Mouse (Mus musculus): ENCODE results near the gene Slc25a42. TPM values are rescaled to one million over a fixed set of nuclear protein-coding genes. Genes with fewer than 3 reads are reported as not detected.

Slc25a42 gene
- polyA plus RNA-seq, 1 experiment, result 51.0 TPM

DNA sequence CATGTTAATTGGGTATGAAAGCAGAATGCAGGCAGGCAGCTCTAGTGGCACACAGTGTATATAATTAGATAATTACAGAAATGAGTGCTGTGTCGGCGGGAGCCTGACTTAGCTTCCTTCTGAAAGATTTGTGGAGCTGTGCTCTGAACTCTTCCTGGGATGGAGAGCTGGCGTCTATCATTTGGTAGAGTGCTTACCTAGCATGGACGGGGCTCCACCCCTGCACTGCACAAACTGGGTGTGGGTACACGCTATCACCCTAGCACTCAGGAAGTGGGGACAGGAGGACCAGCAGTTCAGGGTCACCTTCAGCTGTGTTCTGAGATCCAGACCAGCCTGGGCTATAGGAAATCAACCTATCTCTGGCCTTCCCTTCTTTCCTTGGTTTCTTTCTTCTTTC lies 38.8 kb downstream of the Slc25a42 start:
- DNase-seq (ENCODE audit: extremely low spot score in 1 of 2, low spot score in 1 of 2), result no peak

- peak; percentile 93 to 96 for DNase-seq (ENCODE audit: extremely low spot score in 1 of 2, low spot score in 1 of 2)
Observed at GRCm38 (mm10) chr8:70172043-70172681, 39.9 kb downstream of the Slc25a42 start, which contains the start of gene Tmem161a. Gene Tmem161a (plus strand): TSS chr8:70172356.

DNA sequence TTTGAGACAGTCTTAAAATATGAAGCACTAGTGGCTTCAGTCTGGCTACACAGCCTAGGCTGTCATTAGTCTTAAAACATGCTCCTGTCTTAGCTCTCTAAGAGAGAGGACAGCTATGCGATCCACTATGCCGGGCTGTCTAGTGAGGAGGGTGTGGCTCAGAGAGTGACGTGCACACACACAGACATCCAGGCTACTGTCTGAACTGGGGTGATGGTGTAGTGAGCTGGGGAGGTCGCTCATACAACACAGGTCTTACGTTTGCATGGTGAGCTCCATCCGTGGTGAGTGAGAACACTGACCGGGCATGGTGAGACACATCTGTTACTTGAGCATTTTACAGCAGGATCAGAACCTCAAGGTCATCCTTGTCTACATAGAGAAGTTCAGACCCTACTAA lies 40.9 kb downstream of the Slc25a42 start:
- DNase-seq (ENCODE audit: extremely low spot score in 1 of 2, low spot score in 1 of 2), result no peak

GRCm38 (mm10) chr8:70170748-70171147 lies 41.4 kb downstream of the Slc25a42 start:
- no peak for DNase-seq (ENCODE audit: extremely low spot score in 1 of 2, low spot score in 1 of 2)

DNA sequence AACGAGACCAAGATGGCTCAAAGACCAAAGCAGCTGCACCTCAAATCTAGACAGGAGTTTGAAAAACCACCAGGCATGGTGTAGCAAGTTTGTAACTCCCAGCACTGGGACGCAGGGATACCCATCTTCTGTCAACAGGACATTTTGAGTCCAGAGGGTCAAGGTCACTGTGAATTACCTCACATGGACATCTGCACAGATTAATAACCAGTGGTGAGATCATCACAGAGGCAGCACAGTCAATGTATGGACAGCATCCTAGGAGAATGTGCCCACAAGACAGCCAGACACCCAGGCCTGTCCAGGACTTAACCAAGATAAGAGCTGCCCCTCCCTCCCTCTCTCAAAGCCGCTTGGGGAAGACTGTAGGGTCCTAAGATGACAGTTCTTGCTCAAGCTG lies 42.0 kb downstream of the Slc25a42 start:
- no peak for DNase-seq (ENCODE audit: extremely low spot score in 1 of 2, low spot score in 1 of 2)

GRCm38 (mm10) chr8:70166504-70167110 lies 45.5 kb downstream of the Slc25a42 start:
- DNase-seq (ENCODE audit: extremely low spot score in 1 of 2, low spot score in 1 of 2), result peak in 1 of 2 experiments; percentile 62

DNA sequence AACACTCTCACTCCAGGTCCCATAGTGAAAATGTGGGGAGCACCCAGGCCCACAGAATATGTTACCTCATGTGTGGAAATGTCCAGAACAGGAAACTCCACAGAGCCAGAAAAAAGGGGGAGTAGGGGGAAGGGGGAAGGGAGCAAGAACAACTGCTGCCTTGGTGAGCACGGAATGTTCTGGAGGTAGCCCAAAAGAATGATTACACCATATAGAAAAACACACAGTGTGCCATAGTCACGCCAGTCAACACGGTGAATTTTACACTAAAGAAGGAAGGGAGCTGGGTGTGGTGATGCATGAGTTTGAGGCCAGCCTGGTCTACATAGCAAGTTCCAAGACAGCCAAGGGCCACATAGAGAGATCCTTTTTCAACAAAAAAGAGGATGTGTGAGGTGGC lies 48.8 kb downstream of the Slc25a42 start:
- DNase-seq (ENCODE audit: extremely low spot score in 1 of 2, low spot score in 1 of 2), result no peak

DNA sequence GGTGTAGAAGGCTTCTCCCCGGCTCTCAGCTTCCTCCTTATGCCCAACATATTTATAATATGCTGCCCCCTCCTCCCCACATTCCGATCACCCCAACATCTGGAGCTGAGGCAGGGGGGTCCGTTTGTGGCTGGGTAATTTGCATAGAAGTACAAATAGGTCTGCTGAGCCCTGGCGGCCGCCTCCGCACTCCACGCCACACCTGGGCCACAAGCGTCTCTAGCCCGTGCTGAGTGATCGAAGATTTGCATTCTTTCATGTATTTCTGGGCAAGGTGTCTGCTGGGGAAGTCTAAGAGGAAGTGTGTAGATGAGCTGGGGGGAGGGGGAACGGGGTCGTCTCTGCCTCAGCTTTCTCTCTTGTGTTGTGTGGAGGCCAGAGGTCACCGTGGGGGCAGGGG lies 52.1 kb downstream of the Slc25a42 start:
- DNase-seq (ENCODE audit: extremely low spot score in 1 of 2, low spot score in 1 of 2), result no peak

GRCm38 (mm10) chr8:70159211-70159610 lies 52.9 kb downstream of the Slc25a42 start:
- no peak for DNase-seq (ENCODE audit: extremely low spot score in 1 of 2, low spot score in 1 of 2)

- DNase-seq (ENCODE audit: extremely low spot score in 1 of 2, low spot score in 1 of 2), result peak in 1 of 2 experiments; percentile 63
Observed at GRCm38 (mm10) chr8:70158069-70158853, 53.8 kb downstream of the Slc25a42 start.

- no peak for DNase-seq (ENCODE audit: extremely low spot score in 1 of 2, low spot score in 1 of 2)
Observed at GRCm38 (mm10) chr8:70157240-70157800, 54.8 kb downstream of the Slc25a42 start.

DNA sequence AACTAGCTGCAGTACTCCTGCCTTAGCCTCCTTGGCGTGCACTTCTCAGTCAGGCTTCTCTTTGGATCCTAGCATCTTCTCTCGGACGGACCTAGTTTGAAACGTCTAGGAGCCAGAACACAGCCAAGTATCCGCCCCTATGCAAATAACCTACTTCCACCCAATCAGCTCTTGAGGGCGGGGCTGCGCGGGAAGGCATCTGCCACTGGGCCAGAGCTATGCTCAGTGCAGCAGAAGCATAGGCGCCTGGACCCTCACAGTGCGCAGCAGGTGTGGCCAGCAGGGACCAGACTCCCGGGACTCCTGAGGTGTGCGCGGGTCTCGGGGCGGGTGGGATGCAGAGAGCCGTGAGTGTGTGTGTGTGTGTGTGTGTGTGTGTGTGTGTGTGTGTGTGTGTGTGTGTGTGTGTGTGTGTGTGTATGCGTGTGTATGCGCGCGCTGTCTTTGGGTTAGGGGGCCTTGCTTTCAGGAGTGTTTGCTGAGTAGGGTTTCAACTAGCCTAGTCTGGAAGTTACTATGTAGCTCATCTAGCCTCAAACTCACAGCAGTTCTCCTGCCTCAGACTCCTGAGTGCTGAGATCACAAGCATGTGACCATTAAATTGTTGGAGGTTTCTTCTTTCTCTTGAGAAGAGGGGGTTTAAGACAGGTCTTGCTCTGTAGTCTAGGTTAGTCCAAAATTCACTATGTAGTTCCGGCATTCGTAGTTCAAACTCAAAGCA lies 59.4 kb downstream of the Slc25a42 start:
- peak in 1 of 2 experiments; percentile 54 for DNase-seq (ENCODE audit: extremely low spot score in 1 of 2, low spot score in 1 of 2)

DNA sequence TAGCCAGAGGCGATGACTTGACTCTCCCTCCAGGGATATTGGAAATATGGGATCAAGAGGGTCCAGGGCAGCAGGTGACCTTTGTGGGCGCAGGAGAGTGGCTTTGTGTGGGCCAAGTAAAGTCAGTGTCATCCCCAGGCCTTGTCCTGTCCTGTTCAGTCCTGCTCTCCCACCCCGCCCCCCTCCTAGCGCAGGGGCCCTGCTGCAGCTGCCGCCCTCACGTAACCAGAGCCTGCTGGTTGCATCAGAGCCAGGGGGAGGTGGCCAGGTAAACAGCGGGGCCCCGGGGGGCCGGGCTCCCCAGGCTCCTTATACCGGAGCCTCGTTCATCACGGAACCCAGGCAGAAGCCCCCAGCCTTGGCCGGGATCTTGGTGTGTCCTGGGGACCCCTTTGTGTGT lies 61.9 kb downstream of the Slc25a42 start:
- DNase-seq (ENCODE audit: extremely low spot score in 1 of 2, low spot score in 1 of 2), result no peak

DNA sequence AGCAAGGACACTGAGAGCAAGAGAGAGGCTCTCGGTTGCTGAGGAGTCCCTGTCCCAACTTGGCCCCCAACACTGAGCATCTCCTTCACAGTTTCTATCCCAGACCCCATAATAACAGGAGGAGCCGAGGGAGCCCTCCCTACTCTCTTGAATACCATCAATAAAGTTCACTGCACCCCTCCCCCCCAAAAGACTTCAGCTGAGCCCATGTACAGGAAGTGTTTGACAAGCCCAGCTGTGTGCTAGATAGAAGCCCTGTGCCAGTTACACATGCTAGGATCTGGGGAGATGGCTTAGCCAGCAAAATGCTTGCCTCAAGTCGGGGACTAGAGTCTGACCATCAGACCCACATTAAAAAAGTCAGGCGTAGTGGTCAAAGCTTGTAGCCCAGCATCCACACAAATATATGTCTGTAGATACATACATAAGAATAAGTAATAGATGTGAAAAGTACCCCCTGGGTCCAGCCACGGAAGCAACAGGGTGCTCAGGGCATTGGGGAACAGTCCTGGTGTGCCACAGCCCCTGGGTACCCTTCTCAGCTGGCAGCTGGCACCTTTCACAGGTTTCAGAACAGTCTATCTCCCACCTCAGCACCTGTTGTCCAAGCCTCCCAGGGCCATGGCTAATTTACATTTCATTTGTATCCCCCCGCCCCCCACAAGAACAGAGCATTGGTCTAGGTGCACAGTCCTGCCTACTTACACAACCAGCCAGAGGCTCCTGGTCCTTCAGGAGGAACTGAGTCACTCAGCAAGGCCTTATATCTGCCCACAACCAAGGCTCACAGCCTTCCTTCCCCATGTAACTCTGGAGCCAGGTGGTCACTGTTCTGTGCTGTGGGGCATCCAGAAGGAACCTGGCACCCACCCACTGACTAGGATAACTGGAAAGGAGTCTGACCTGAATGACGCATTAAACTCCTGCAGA lies 64.2 kb downstream of the Slc25a42 start:
- no peak for DNase-seq (ENCODE audit: extremely low spot score in 1 of 2, low spot score in 1 of 2)

- DNase-seq (ENCODE audit: extremely low spot score in 1 of 2, low spot score in 1 of 2), result no peak
Observed at GRCm38 (mm10) chr8:70139981-70140380, 72.1 kb downstream of the Slc25a42 start.

DNA sequence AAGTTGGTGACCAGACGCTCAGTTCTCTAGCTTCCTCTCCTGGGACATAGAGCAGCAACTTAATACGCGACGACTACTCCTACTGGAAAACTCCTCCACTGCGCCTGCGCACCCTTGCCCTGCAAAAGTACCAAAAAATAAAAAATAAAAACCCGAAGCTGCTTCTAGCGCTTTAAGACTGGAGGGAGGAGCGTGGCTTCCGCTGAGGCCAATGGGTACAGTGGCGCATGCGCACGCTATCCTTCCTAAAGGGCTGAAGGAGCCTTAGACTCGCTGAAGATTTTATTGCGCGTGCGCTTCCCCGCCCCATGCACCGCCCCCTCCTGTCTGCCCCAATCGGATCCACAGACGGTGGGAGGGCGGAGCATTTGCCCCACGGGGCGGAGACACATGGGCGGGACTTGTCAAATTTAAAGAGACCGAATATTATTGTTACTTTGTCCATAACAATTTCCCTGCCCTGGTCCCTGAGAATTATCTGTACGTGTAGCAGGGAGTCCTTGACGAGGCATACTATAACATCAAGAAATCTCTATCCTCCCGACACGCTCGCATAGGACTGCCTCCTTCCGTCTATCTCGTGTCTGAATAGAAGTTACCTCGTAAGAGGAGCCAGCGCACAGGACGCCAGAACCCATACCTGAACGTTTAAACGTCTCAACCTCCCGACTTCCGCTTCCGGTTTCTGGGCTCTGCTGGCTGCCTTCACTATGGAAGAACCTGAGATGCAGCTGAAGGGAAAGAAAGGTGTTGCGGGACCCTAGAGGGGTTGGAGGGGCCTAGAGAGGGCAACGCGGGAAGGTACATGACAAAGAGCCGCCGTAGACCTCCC lies 72.9 kb downstream of the Slc25a42 start, which contains the start of the genes Rfxank, Borcs8 and Mef2b:
Rfxank (minus strand) TSS at position 129 of the 832 bp plus-strand sequence.
Borcs8 (plus strand) TSS at position 474 of the 832 bp plus-strand sequence.
Mef2b (plus strand) TSS at position 686 of the 832 bp plus-strand sequence.
- DNase-seq (ENCODE audit: extremely low spot score in 1 of 2, low spot score in 1 of 2), result peak; percentile 98 to 99

DNA sequence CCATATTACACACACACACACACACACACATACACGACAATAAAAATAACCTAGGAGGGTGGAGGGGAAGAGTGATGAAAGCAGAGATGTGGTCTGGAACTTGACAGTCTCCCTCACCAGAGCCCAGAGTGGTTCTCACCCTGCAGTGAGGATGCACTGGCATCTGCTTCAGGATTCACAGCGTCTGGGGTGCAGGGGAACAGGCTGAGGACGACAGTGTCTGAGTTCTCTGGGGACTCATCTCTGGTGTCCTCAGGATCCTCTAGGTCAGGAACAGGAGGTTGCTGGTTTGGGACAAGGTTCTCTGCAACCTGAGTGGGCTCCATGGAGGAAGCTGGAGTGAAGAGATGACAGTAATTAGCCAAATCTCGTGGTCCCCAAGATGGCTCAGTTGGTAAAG lies 74.2 kb downstream of the Slc25a42 start:
- DNase-seq (ENCODE audit: extremely low spot score in 1 of 2, low spot score in 1 of 2), result no peak

GRCm38 (mm10) chr8:70136591-70136990 lies 75.5 kb downstream of the Slc25a42 start:
- no peak for DNase-seq (ENCODE audit: extremely low spot score in 1 of 2, low spot score in 1 of 2)

Measured in frontal cortex, adult 2 months (tissue).